15 mouse cellular contexts compared by ENCODE assay signal in the genomic region with DNA sequence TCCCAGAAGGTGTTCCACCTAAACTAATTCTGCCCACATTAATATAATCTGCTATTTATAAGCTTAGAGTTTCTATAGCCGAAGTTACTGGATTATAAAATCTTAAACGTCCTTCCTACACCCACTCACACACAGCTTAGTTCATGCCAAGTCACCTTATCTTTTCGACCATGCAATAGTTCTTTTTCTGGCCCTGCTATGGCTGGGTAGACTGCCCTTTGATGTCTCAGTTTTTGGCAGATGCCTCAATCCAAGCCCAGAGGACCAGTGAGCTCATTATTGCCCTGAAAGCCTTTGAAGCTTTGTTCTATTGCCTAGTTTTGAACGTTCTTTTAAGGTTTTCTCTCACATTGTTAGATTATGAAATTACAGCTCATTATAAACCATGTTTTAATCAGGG. TPM values are rescaled to one million over a fixed set of nuclear protein-coding genes. Genes with fewer than 3 reads are reported as not detected.
"Had no signal": no experiment of that assay in that cellular context is flagged by ENCODE, and none has a peak within 500 bp of the region (broad histone marks: within the 10 kb centered on the region; RNA-seq: fewer than 3 reads in every experiment).

No protein-coding gene starts in this region.

- H3K4me1 ChIP-seq: limb, embryonic 10.5 days; liver, embryonic 15.5 days; midbrain, embryonic 12.5 days; neural tube, embryonic 12.5 days had no signal

- H3K27me3 ChIP-seq: liver, embryonic 15.5 days; midbrain, embryonic 12.5 days; neural tube, embryonic 12.5 days had no signal

- DNase-seq: kidney, adult 8-10 months; kidney, postnatal 10 days; lung, adult 2 months; lung, postnatal 36 days; right cerebral cortex, postnatal 4 days; spleen, adult 18-20 months; thymus, adult 18-20 months; thymus, postnatal 25 days had no signal

- ATAC-seq: lung, postnatal 0 days had no signal

- H3K9ac ChIP-seq: liver, embryonic 15.5 days; midbrain, embryonic 12.5 days; neural tube, embryonic 12.5 days had no signal

- H3K27ac ChIP-seq: limb, embryonic 10.5 days; liver, embryonic 15.5 days; midbrain, embryonic 12.5 days; neural tube, embryonic 12.5 days had no signal

- H3K9me3 ChIP-seq: limb, embryonic 10.5 days; liver, embryonic 15.5 days; midbrain, embryonic 12.5 days; neural tube, embryonic 12.5 days had no signal

- H3K36me3 ChIP-seq: limb, embryonic 10.5 days; liver, embryonic 15.5 days; midbrain, embryonic 12.5 days; neural tube, embryonic 12.5 days had no signal

- H3K4me2 ChIP-seq: liver, embryonic 11.5 days; liver, embryonic 15.5 days; midbrain, embryonic 12.5 days; neural tube, embryonic 12.5 days had no signal

- H3K4me3 ChIP-seq: limb, embryonic 10.5 days; liver, embryonic 15.5 days; midbrain, embryonic 12.5 days; neural tube, embryonic 12.5 days had no signal

RNA-seq across cellular contexts. Expression of a gene that starts 27.5 kb away (rescaled TPM):
- total RNA-seq: neutrophil, adult 5-6 weeks had no signal
